Mouse (Mus musculus): ENCODE measurements around the gene Nr4a1. TPM values are rescaled to one million over a fixed set of nuclear protein-coding genes. Genes with fewer than 3 reads are reported as not detected.
A peak's percentile ranks its signal among the peaks of the same experiment; 100 is the strongest.

Gene Nr4a1
- polyA plus RNA-seq, 1 experiment: 5.7 TPM

DNA sequence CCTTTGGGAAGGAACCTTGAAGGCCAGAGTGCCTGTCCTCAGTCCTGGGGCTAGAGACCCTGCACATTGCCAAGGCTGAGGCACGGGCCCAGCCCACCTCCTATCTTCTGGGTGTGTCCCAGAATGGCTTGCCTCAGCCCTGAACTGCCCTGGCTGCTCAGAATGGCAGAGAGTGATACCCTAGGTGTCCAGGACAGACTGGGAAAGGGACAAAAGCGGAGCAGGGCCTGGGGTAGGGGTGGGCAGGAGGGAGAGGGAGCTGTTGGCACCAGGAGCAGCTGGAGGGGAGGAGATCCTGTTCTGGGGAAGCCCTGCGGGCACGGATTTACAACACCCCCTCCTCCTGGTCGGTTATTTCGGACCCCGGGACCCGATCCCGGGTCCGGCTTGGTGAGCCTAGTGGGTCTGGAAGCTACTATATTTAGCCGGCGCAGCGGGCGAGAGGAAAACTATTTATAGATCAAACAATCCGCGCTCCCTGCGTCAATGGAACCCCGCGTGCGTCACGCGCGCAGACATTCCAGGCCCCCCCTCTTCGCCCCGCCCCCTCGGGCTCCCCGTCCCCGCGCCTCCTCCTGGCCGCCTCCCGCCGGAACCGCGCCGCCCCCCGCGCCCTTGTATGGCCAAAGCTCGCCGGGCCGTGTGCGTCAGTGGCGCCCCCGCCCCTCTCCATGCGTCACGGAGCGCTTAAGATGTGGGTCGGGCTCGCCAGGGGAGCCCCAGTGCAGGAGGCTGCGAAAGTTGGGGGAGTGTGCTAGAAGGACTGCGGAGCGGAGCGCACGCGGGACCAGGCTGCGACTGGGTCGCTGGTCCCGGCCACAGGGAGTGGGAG, 12.3 kb downstream of the Nr4a1 start:
- H3K36me3 ChIP-seq (ENCODE audit: control insufficient read depth, insufficient read depth, low read length): no peaks in the 10 kb centered on the region
- H3K27me3 ChIP-seq (replicated peaks; ENCODE audit: control insufficient read depth, insufficient read depth, low read length): no peaks in the 10 kb centered on the region
- TF ChIP-seq CTCF (conservative IDR thresholded peaks at IDR 0.05; ENCODE audit: insufficient read depth, insufficient read length, low read depth, low read length): no peak
- TF ChIP-seq POLR2A (IDR thresholded peaks at IDR 0.05; ENCODE audit: low read depth, low read length): peak; percentile 65
- H3K4me1 ChIP-seq (ENCODE audit: control insufficient read depth, insufficient read depth, low read length): peaks cover 4% of the 10 kb centered on the region; the same call in 1 of the 2 replicates
- peak overlapping the region; percentile 26 for H3K27ac ChIP-seq (ENCODE audit: insufficient read depth, low read depth, low read length)
- DNase-seq: peak; percentile 95
- WGBS: 3% methylated on average over 53 of the region's 57 CpGs
- H3K4me3 ChIP-seq (ENCODE audit: insufficient read depth, low read depth, low read length): peak overlapping the region; percentile 49

DNA sequence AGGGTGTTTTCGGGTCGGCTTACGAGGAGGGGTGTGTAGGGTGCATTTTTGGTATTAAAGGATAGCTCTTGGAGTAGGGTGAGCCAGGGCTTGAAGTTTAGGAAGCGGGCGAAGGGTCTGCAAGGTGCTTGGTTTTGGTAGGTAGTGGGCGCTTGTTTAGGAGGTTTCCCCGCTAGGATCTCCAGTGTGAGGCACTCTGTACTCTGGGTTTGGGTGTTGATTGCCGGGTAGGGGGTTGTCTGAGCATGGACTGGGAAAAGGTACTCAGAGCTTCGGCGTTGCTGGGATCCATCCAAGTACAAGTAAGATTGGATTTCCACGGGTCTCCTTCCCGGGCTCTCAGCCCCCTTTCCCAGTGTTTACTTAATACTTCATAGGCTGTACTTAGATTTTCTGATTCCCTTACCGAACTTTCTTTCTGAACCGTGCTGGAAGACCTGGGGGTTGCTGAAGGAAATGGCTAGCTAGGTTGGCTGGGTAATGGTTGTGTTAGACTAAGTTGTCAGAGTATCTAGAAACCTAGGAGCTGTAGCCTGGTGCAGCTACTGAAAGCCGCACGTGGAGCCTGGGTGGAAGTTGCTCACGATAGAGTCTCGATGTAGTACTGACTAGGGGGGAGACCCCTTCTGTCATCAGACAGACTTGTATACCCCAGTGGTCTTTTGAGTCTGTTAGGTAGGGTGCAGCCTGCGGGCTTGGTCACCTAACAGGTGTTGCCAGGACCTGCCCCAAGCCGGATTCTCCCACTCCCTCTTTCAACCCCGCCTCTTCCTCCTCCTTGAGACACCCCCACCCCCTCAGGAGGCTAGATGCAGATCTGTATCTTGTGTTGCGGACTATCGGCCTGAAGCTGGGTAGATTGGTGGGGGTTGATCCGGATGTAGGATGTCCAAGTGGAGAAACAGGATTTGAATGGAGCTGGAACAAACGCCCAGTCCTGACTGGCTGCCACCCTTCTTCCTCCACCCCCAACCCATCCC, 13.3 kb downstream of the Nr4a1 start:
- TF ChIP-seq POLR2A (IDR thresholded peaks at IDR 0.05; ENCODE audit: low read depth, low read length): no peak
- TF ChIP-seq CTCF (conservative IDR thresholded peaks at IDR 0.05; ENCODE audit: insufficient read depth, insufficient read length, low read depth, low read length): no peak
- H3K4me1 ChIP-seq (ENCODE audit: control insufficient read depth, insufficient read depth, low read length): peaks cover 4% of the 10 kb centered on the region; the same call in 1 of the 2 replicates
- H3K4me3 ChIP-seq (ENCODE audit: insufficient read depth, low read depth, low read length): peak overlapping the region; percentile 49
- H3K27ac ChIP-seq (ENCODE audit: insufficient read depth, low read depth, low read length): peak overlapping the region; percentile 10
- WGBS: 3% methylated on average over 25 of the region's 25 CpGs
- peak; percentile 63 for DNase-seq
- H3K36me3 ChIP-seq (ENCODE audit: control insufficient read depth, insufficient read depth, low read length): no peaks in the 10 kb centered on the region
- no peaks in the 10 kb centered on the region for H3K27me3 ChIP-seq (replicated peaks; ENCODE audit: control insufficient read depth, insufficient read depth, low read length)

DNA sequence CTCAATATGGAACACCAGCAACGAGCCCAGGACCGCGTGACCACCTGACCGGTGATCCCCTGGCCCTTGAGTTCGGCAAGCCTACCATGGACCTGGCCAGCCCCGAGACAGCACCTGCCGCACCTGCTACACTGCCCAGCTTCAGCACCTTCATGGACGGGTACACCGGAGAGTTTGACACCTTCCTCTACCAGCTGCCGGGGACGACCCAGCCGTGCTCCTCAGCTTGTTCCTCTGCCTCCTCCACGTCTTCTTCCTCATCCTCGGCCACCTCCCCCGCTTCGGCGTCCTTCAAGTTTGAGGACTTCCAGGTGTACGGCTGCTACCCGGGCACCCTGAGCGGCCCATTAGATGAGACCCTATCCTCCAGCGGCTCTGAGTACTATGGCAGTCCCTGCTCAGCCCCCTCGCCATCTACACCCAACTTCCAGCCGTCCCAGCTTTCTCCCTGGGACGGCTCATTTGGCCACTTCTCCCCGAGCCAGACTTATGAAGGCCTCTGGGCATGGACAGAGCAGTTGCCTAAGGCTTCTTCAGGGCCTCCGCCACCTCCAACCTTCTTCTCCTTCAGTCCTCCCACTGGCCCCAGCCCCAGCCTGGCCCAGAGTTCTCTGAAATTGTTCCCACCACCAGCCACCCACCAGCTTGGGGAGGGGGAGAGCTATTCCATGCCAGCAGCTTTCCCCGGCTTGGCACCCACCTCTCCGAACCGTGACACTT, 16.2 kb downstream of the Nr4a1 start:
- peaks cover 4% of the 10 kb centered on the region; the same call in 1 of the 2 replicates for H3K4me1 ChIP-seq (ENCODE audit: control insufficient read depth, insufficient read depth, low read length)
- WGBS: 82% methylated on average over 29 of the region's 29 CpGs
- H3K27me3 ChIP-seq (replicated peaks; ENCODE audit: control insufficient read depth, insufficient read depth, low read length): no peaks in the 10 kb centered on the region
- TF ChIP-seq POLR2A (IDR thresholded peaks at IDR 0.05; ENCODE audit: low read depth, low read length) (no peak), CTCF (conservative IDR thresholded peaks at IDR 0.05; ENCODE audit: insufficient read depth, insufficient read length, low read depth, low read length) (no peak)
- no peak for DNase-seq
- H3K36me3 ChIP-seq (ENCODE audit: control insufficient read depth, insufficient read depth, low read length): no peaks in the 10 kb centered on the region
- H3K4me3 ChIP-seq (ENCODE audit: insufficient read depth, low read depth, low read length): no peak overlapping the region
- no peak overlapping the region for H3K27ac ChIP-seq (ENCODE audit: insufficient read depth, low read depth, low read length)

- no peak for DNase-seq
- TF ChIP-seq POLR2A (IDR thresholded peaks at IDR 0.05; ENCODE audit: low read depth, low read length) (no peak), CTCF (conservative IDR thresholded peaks at IDR 0.05; ENCODE audit: insufficient read depth, insufficient read length, low read depth, low read length) (no peak)
- H3K27me3 ChIP-seq (replicated peaks; ENCODE audit: control insufficient read depth, insufficient read depth, low read length): no peaks in the 10 kb centered on the region
- H3K4me3 ChIP-seq (ENCODE audit: insufficient read depth, low read depth, low read length): no peak overlapping the region
- H3K36me3 ChIP-seq (ENCODE audit: control insufficient read depth, insufficient read depth, low read length): no peaks in the 10 kb centered on the region
- no peak overlapping the region for H3K27ac ChIP-seq (ENCODE audit: insufficient read depth, low read depth, low read length)
- 78% methylated on average over 3 of the region's 3 CpGs for whole genome bisulfite sequencing
- H3K4me1 ChIP-seq (ENCODE audit: control insufficient read depth, insufficient read depth, low read length): peaks cover under 1% of the 10 kb centered on the region; the same call in 1 of the 2 replicates
Measured at GRCm38 (mm10) chr15:101271107-101271506, 17.0 kb downstream of the Nr4a1 start.

DNA sequence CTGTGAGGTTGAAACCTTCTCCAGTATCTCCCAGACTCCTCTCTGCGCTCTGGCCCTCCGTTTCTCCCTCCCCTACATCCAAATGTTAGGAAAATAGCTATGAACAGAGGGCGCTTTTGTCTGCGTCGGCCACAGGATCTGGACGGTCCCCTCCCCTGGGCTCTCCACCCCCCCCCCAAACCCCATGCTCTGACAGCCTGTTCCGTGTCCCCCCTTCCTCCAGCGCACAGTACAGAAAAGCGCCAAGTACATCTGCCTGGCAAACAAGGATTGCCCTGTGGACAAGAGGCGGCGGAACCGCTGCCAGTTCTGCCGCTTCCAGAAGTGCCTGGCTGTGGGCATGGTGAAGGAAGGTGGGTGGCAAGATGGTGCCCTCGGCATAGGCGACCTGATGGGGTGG, 17.4 kb downstream of the Nr4a1 start:
- TF ChIP-seq CTCF (conservative IDR thresholded peaks at IDR 0.05; ENCODE audit: insufficient read depth, insufficient read length, low read depth, low read length) (no peak), POLR2A (IDR thresholded peaks at IDR 0.05; ENCODE audit: low read depth, low read length) (no peak)
- DNase-seq: no peak
- 91% methylated on average over 15 of the region's 15 CpGs for WGBS
- H3K36me3 ChIP-seq (ENCODE audit: control insufficient read depth, insufficient read depth, low read length): no peaks in the 10 kb centered on the region
- no peaks in the 10 kb centered on the region for H3K27me3 ChIP-seq (replicated peaks; ENCODE audit: control insufficient read depth, insufficient read depth, low read length)
- no peak overlapping the region for H3K27ac ChIP-seq (ENCODE audit: insufficient read depth, low read depth, low read length)
- H3K4me3 ChIP-seq (ENCODE audit: insufficient read depth, low read depth, low read length): no peak overlapping the region
- H3K4me1 ChIP-seq (ENCODE audit: control insufficient read depth, insufficient read depth, low read length): no peaks in the 10 kb centered on the region

- H3K4me3 ChIP-seq (ENCODE audit: insufficient read depth, low read depth, low read length): no peak overlapping the region
- TF ChIP-seq POLR2A (IDR thresholded peaks at IDR 0.05; ENCODE audit: low read depth, low read length): no peak
- no peak for TF ChIP-seq CTCF (conservative IDR thresholded peaks at IDR 0.05; ENCODE audit: insufficient read depth, insufficient read length, low read depth, low read length)
- no peaks in the 10 kb centered on the region for H3K4me1 ChIP-seq (ENCODE audit: control insufficient read depth, insufficient read depth, low read length)
- no peak for DNase-seq
- no peaks in the 10 kb centered on the region for H3K27me3 ChIP-seq (replicated peaks; ENCODE audit: control insufficient read depth, insufficient read depth, low read length)
- H3K36me3 ChIP-seq (ENCODE audit: control insufficient read depth, insufficient read depth, low read length): no peaks in the 10 kb centered on the region
- 63% methylated on average over 6 of the region's 6 CpGs for WGBS
- H3K27ac ChIP-seq (ENCODE audit: insufficient read depth, low read depth, low read length): no peak overlapping the region
Measured at GRCm38 (mm10) chr15:101274380-101274779, 20.3 kb downstream of the Nr4a1 start.

Measured in kidney, adult 2 months (tissue).